Mouse (Mus musculus) forebrain, postnatal 0 days (tissue): ENCODE measurements at regions not wholly inside any gene's neighbourhood (a gene's known extent, or its start where the extent isn't known, plus 50 kb on each side); places are given as distances from the start of the nearest gene placed in this dataset.

Source experiments
- ATAC-seq: fragments of 200-750 bp; cut with Nextera tagmentation; 2 replicates; pipeline ENCODE4 v1.8.0; 2017; ENCODE audit warnings: mild to moderate bottlenecking, moderate library complexity
- DNase-seq: peaks from one replicate; pipeline ENCODE4 v3.0.0-alpha.2; 2015
- H3K27ac ChIP-seq: fragments of 300-500 bp; sonication (generic); 2 replicates; pipeline ENCODE4 v1.5.1; 2014; ENCODE audit warnings: low read depth, mild to moderate bottlenecking, antibody characterized with exemption, low read length, moderate library complexity, mixed read lengths
- H3K27me3 ChIP-seq: fragments of 300-500 bp; sonication (generic); 2 replicates; pipeline ENCODE4 v1.6.1; 2014; ENCODE audit warnings: mild to moderate bottlenecking, low read length, mixed read lengths; ENCODE audit not compliant: insufficient read depth
- H3K36me3 ChIP-seq: fragments of 300-500 bp; sonication (generic); 2 replicates; pipeline ENCODE4 v1.6.1; 2014; ENCODE audit warnings: mild to moderate bottlenecking, moderate library complexity; ENCODE audit not compliant: insufficient read depth
- H3K4me1 ChIP-seq: fragments of 300-500 bp; sonication (generic); 2 replicates; pipeline ENCODE4 v1.6.1; 2014; ENCODE audit warnings: antibody characterized with exemption; ENCODE audit not compliant: insufficient read depth
- H3K4me2 ChIP-seq: fragments of 300-500 bp; sonication (generic); 2 replicates; pipeline ENCODE4 v1.6.1; 2014; ENCODE audit warnings: low read depth, mild to moderate bottlenecking, moderate library complexity
- H3K4me3 ChIP-seq: fragments of 300-500 bp; sonication (generic); 2 replicates; pipeline ENCODE4 v1.5.1; 2014; ENCODE audit warnings: low read depth, low read length, mixed read lengths
- H3K9ac ChIP-seq: fragments of 300-500 bp; sonication (generic); 2 replicates; pipeline ENCODE4 v1.6.1; 2014; ENCODE audit warnings: mild to moderate bottlenecking
- H3K9me3 ChIP-seq: fragments of 300-500 bp; sonication (generic); 2 replicates; pipeline ENCODE4 v1.6.1; 2016; ENCODE audit warnings: low read length
- CTCF ChIP-seq: sonication (generic); IDR thresholded peaks from 2 replicates; pipeline ENCODE4 v1.5.1; 2016; ENCODE audit warnings: antibody characterized with exemption, control low read depth, low read depth
- WGBS: fragments of 180-500 bp; shearing (Covaris S2); extraction: QIAGEN DNeasy Blood & Tissue Kit; methylation state at CpG from one replicate; pipeline ENCODE4 v1.1.7; 2014; 5-methylcytosine and 5-hydroxymethylcytosine counted together

DNA sequence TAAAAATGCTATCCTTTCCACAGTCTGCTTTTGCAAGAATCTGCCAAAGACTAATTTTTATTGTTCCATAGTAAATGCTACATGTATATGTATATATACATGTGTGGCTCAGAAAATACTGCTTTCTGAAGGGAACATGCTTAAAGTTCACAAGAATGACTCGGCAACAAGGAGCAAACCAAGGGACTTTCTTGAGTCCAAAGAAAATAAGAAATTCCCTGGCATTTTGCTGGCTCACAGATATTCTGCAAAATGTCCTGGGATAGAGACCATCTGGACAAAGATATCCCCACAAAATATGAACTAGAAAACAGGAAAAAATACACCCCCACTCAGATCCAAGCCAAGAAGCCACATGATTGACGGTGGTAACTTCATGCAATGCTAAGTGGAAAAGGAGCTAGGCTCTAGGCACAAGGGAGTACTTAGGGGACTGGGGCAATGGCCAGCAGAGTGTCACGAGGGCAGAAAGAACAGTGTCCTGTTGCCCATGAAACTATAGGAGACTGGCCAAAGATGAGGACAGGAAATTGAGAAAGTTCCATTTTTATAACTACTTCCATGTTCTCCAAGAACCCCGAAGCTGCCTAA, 274.3 kb upstream of the Acvr2a start:
- no peak for TF ChIP-seq CTCF
- peak; percentile 20 for ATAC-seq
- H3K27me3 ChIP-seq: no peaks in the 10 kb centered on the region
- peak; percentile 39 for DNase-seq
- no peaks in the 10 kb centered on the region for H3K9me3 ChIP-seq
- no peak overlapping the region for H3K4me3 ChIP-seq
- H3K4me2 ChIP-seq: peak overlapping the region; percentile 45; the same call in 1 of the 2 replicates
- H3K36me3 ChIP-seq: no peaks in the 10 kb centered on the region
- no peak overlapping the region; the same call in 1 of the 2 replicates for H3K27ac ChIP-seq
- 42% methylated on average over 4 of the region's 4 CpGs for WGBS
- H3K9ac ChIP-seq: no peak overlapping the region
- H3K4me1 ChIP-seq: peaks cover 4% of the 10 kb centered on the region; the same call in 1 of the 2 replicates

DNA sequence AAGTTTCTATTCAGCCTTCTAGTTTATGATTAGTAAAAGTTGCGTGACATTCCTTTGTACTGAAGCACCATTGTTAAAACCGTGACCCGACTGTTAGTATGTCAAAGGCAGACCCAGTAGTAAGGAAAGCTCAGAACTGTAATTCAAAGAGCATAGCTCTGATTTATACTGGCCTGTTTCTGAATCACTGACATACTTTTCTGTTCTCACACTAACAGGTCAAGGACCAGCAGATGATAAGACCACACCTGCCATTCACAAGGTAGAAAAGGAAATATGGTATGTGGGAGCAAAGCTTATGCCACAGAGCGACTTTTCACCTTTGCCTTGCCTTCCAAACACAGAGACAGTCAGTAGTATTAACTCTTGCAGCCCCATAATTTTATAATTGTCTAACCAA, 269.5 kb upstream of the Acvr2a start:
- DNase-seq (no peak), ATAC-seq (no peak)
- Histone ChIP-seq H3K27ac (no peak overlapping the region), H3K9ac (no peak overlapping the region), H3K36me3 (no peaks in the 10 kb centered on the region), H3K4me1 (no peaks in the 10 kb centered on the region), H3K4me2 (no peak overlapping the region), H3K9me3 (no peaks in the 10 kb centered on the region), H3K4me3 (no peak overlapping the region), H3K27me3 (no peaks in the 10 kb centered on the region)
- 87% methylated on average over 4 of the region's 4 CpGs for WGBS
- TF ChIP-seq CTCF: no peak

DNA sequence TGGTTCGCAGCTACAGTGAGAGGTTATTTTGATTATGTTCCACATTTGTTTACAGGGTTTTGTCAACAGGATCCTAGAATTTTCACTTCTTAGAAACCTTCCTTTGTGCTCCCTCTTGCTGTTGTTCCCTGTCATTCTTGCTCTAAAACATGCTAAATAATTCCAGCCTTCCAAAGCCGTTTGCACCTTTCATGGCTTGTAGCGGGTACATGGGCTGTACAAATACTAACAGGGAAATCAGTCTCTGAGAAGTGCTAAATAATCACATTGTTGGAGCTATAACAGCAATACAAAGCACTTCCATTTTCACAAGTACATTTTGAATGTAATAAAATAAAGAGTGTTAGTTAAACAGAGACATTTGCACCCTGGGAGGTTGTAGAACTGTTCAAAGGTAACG, 268.8 kb upstream of the Acvr2a start:
- no peak overlapping the region for H3K27ac ChIP-seq
- 43% methylated on average over 4 of the region's 4 CpGs for WGBS
- H3K36me3 ChIP-seq: no peaks in the 10 kb centered on the region
- H3K9me3 ChIP-seq: no peaks in the 10 kb centered on the region
- H3K4me2 ChIP-seq: no peak overlapping the region
- no peaks in the 10 kb centered on the region for H3K4me1 ChIP-seq
- TF ChIP-seq CTCF: 0 out of 2 replicates have a peak, but pooled peaks have one; percentile 6
- ATAC-seq (peak; percentile 61; the same call in 1 of the 2 replicates), DNase-seq (peak; percentile 20)
- no peak overlapping the region for H3K9ac ChIP-seq
- H3K27me3 ChIP-seq: no peaks in the 10 kb centered on the region
- H3K4me3 ChIP-seq: no peak overlapping the region

DNA sequence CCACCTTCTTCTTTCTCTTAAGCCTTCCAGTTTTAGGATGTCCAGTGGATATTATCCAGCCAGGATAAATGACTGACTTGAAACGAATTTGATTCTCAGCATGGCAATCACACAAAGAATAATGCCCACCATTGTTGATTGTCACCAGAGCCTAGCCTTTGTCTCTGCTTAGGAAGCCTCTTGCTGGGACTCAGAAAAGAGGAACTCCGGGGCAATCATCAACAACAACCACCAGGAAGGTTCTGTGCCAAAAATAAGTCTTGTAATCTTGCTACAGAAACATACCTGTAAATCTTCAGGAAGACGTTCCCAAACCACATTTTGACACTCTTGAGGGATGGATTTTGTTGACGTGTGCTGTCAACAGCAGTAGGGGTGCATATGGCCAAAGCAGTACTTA, 268.2 kb upstream of the Acvr2a start:
- Histone ChIP-seq H3K27me3 (no peaks in the 10 kb centered on the region), H3K9me3 (no peaks in the 10 kb centered on the region)

DNA sequence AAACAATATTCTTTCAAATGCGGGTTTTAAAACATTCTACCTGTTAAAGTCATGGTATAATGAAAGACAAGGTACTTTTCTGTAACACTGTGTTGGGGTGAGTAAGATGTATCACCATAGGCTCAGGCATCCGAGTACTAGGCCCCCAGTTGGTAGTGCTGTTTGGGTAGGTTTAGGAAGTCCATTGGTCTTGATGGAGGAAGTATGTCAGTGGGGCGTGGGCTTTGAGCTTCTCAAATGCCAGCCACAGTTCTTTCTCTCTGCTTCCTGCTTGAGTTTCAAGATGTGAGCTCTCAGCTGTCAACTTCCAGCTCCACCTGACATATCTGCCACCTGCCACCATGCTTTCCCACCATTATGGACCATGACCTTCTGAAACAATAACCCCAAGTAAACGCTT, 267.7 kb upstream of the Acvr2a start:
- no peaks in the 10 kb centered on the region for H3K4me1 ChIP-seq
- no peaks in the 10 kb centered on the region for H3K27me3 ChIP-seq
- H3K36me3 ChIP-seq: no peaks in the 10 kb centered on the region
- no peak overlapping the region for H3K9ac ChIP-seq
- no peak overlapping the region for H3K27ac ChIP-seq
- DNase-seq: no peak
- ATAC-seq: no peak
- H3K4me3 ChIP-seq: no peak overlapping the region
- no peak for TF ChIP-seq CTCF
- WGBS: 93% methylated on average over 4 of the region's 4 CpGs
- H3K9me3 ChIP-seq: no peaks in the 10 kb centered on the region
- H3K4me2 ChIP-seq: no peak overlapping the region

More for the DNA sequence above, 268.2 kb upstream of the Acvr2a start:
- ATAC-seq: no peak
- Histone ChIP-seq H3K27ac (no peak overlapping the region), H3K9ac (no peak overlapping the region), H3K4me3 (no peak overlapping the region), H3K4me1 (no peaks in the 10 kb centered on the region), H3K4me2 (no peak overlapping the region), H3K36me3 (no peaks in the 10 kb centered on the region)
- WGBS: 58% methylated on average over 4 of the region's 4 CpGs
- no peak for TF ChIP-seq CTCF
- no peak for DNase-seq

- no peaks in the 10 kb centered on the region for H3K27me3 ChIP-seq
- no peak overlapping the region for H3K27ac ChIP-seq
- no peak for DNase-seq
- no peak overlapping the region for H3K4me2 ChIP-seq
- TF ChIP-seq CTCF: no peak
- H3K9me3 ChIP-seq: no peaks in the 10 kb centered on the region
- no peaks in the 10 kb centered on the region for H3K4me1 ChIP-seq
- no peak for ATAC-seq
- H3K9ac ChIP-seq: no peak overlapping the region
- WGBS: 83% methylated on average over 3 of the region's 3 CpGs
- H3K36me3 ChIP-seq: no peaks in the 10 kb centered on the region
- no peak overlapping the region for H3K4me3 ChIP-seq
Observed at GRCm38 (mm10) chr2:48556600-48556999, 257.3 kb upstream of the Acvr2a start.

GRCm38 (mm10) chr2:48557123-48557522, 256.8 kb upstream of the Acvr2a start:
- no peak overlapping the region for H3K4me2 ChIP-seq
- no peaks in the 10 kb centered on the region for H3K4me1 ChIP-seq
- ATAC-seq: no peak
- no peaks in the 10 kb centered on the region for H3K36me3 ChIP-seq
- no peak overlapping the region for H3K27ac ChIP-seq
- no peak for DNase-seq
- no peaks in the 10 kb centered on the region for H3K27me3 ChIP-seq
- no peaks in the 10 kb centered on the region for H3K9me3 ChIP-seq
- no peak overlapping the region for H3K9ac ChIP-seq
- TF ChIP-seq CTCF: no peak
- H3K4me3 ChIP-seq: no peak overlapping the region
